Mouse (Mus musculus): ENCODE data around the gene Gm47289.
A peak's percentile ranks its signal among the peaks of the same experiment; 100 is the strongest.

Gm47289 gene

GRCm38 (mm10) chr9:119156278-119157201 is 2.4 kb upstream of the Gm47289 start, which contains the start of gene Acaa1b:
Gene Acaa1b (minus strand): TSS chr9:119157093.
- peak; percentile 72 to 88 for DNase-seq (ENCODE audit: low spot score in 2 of 2)

DNA sequence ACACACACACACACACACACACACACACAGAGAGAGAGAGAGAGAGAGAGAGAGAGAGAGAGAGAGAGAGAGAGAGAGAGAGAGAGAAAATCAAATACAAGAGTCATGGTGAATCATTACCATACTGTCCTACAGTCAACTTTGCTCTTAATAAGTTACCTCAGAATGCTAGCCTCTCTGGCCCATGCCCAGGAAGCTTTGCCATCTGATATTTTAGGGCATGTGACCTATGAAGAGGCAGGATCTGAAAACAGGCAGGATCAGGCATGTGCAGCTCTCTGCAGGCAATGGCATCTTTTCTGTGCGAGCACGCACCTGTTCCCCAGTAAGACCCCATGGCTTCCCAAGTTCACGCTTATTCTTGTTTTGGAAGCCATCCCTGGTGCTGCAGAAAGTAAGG is 1.7 kb downstream of the Gm47289 start:
- no peak for DNase-seq (ENCODE audit: low spot score in 2 of 2)

DNA sequence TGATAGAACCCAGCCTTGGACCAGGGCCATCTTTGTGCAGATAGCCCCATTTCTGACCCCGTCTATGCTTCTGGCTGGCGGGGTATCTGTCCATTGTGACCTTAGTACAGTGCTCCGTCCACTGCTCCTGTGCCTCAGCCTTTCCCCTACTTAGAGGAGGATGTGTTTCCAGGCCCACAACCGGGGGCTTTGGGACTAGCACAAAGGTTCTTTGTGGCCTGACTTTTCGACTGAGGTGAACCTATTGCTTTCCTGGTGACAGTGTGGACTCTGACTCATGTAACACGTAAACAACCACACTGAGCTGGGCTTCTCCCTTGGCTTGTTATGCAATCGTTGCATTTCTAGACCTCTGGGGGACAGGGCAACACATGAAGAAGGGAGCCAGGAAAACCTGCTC is 5.8 kb downstream of the Gm47289 start:
- DNase-seq (ENCODE audit: low spot score in 2 of 2), result no peak

DNA sequence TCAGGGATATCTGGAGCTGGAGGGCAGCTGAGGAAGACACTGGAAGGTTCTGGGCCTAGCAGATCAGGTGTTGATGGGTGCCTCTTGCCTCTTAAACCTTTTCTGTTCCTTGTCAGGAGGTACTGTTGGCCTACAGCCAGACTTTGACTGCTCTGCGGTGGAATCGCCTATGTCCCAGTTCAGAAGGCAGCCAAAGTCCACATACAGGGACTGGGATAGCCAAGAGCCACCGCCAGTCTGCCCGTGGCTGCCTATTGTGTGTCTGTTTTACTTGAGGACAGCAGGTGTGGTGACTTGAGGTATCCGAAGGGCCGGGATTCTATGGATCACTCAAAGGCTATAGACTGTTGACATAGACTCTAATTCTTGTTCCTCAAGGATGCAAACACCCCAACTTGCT is 6.6 kb downstream of the Gm47289 start:
- DNase-seq (ENCODE audit: low spot score in 2 of 2), result no peak

DNA sequence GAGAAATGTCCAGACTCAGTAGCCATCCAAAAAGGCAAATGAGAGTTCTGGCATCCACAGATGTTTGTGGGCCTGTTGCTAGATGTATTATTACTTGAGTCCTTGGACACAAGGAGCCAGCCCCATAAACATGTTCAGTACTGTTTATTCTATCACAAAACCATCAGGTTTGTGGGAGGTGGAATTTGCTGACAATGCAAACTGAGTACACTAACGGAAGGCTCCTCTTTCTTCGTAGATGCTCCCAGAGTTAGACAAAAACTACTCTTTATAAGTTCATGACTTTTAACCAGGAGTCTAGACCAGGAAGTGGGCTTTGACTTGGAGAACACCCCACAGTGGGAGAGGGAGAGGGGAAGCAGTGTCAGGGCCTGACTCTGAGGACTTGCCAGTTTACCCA is 8.6 kb downstream of the Gm47289 start:
- DNase-seq (ENCODE audit: low spot score in 2 of 2), result no peak

GRCm38 (mm10) chr9:119179292-119179691 is 20.3 kb downstream of the Gm47289 start:
- DNase-seq (ENCODE audit: low spot score in 2 of 2), result no peak

GRCm38 (mm10) chr9:119181241-119181728 is 22.3 kb downstream of the Gm47289 start:
- peak in 1 of 2 experiments; percentile 37 for DNase-seq (ENCODE audit: low spot score in 2 of 2)

DNA sequence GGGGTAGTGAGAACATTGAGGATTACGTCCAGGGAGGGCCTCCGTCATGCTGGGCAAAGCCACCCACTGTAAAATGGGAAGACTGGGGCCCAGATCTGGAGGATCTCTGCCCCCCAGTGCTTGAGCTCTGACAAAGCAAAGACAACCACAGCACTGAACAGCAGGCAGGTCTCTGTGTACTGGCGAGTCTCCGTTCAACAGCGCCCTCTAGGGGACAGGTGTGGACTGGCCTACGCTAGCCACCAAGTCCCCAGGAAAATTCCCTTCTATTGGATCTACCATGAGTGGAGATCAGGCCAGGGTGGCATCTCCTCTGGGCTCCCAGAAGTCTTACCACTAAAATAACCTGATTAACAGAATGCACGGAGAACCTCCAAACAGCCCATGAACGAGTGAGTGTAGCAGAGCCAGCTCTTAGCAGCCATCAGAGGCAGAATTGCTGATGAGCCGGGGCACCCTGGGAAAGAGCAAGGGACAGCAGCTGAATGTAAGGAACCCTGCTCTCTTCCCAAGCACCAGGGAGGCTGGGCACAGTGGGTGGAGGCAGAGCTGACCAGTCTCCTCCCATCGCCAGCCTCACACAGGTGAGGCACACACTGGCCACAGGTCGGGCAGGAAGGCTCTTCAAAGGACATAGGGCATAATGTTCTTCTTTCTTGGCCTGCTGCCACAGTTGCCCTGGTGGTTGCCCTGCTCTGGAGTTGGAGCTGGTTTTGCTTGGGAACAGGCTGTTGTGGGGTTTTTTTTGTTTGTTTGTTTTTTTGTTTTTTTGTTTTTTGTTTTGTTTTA is 33.4 kb downstream of the Gm47289 start:
- no peak for DNase-seq (ENCODE audit: low spot score in 2 of 2)

- no peak for DNase-seq (ENCODE audit: low spot score in 2 of 2)
These were observed 40.3 kb downstream of the Gm47289 start for GRCm38 (mm10) chr9:119199151-119199861.

- no peak for DNase-seq (ENCODE audit: low spot score in 2 of 2)
These were observed 42.7 kb downstream of the Gm47289 start for GRCm38 (mm10) chr9:119201653-119202052.

GRCm38 (mm10) chr9:119203617-119204016 is 44.7 kb downstream of the Gm47289 start:
- no peak for DNase-seq (ENCODE audit: low spot score in 2 of 2)

DNA sequence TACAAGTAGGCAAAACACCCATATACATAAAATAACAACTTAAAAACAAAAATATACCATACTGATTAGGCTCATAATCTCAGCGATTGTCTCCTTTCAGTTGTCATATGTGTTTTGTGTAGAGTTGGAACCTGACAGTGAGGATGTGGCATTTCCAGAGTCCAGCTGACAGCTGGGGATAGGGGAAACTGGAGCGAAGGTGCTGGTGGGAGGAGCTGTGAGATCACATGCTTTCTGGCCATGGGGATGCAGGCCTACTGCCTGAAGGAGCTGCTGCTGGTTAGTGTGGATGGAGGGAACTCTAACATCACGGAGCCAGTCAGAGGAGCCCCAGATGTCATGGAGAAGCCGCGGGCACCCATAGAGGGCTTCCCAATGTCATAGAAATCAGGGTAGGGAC is 46.8 kb downstream of the Gm47289 start:
- no peak for DNase-seq (ENCODE audit: low spot score in 2 of 2)

DNA sequence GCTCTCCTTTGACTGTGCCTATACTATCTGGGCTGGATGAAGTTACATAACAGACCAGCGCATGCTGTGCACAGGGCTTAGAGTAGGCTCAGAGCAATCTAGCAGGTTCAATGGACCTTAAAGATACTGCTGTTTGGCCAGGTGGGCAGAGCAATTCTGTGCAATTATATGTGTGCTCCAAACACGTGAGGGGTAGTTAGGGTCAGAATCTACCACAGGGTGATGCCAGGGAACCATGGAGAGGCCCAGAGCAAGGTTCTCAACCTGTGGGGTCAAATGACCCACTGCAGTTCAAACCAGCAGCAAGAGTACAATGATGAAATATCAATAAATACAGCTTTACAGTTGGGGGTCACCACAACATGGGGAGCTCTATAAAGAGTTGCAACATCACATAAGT is 47.7 kb downstream of the Gm47289 start:
- DNase-seq (ENCODE audit: low spot score in 2 of 2), result no peak

- DNase-seq (ENCODE audit: low spot score in 2 of 2), result no peak
These were observed 48.2 kb downstream of the Gm47289 start for GRCm38 (mm10) chr9:119207113-119207512.

DNA sequence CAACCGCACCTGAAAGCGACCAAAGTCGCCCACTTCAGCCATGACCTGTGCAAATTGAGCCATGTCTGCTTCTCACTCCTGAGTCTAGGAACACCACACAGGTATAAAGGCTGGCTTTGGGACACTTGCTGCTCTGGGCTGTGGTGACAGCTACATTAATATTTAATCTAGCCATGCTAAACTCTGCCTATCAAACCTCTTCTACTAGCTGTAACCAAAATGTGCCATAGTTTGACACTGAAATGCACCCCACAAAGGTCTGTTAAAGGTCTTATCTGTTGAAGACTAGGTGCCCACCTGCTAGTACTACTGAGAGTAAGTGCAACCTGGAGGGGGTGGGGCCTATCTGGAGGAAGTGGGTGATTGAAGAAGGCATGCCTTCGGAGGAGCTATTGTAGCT is 50.0 kb downstream of the Gm47289 start, which contains the start of gene Slc22a13:
Gene Slc22a13 (minus strand): TSS at position 101 of the 400 bp plus-strand sequence.
- no peak for DNase-seq (ENCODE audit: low spot score in 2 of 2)

Data from urinary bladder, postnatal 4 days (tissue).